Mouse (Mus musculus): ENCODE measurements around the gene Xiap. TPM values are rescaled to one million over a fixed set of nuclear protein-coding genes. Genes with fewer than 3 reads are reported as not detected.

Gene Xiap
- polyA plus RNA-seq, 1 experiment from 2014 or later: 11.3 TPM

DNA sequence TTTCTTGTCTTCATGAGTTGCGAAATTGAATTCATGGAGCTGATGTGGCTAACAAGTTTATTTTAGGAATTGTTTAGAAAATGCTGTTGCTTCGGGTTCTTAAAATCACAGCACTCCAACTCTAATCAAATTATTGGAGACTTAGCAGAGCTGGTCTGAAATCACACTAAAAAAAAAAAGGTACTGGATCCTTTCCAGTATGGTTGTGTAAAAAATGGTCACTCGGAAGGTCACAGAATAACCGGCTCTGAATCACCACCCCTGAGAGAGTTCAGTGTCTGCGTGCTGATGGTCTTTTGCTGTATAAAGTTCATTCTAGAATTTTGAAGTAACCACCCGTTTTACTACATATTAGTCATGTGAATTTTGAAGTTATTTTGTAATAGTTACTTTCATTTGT is 47.7 kb downstream of the Xiap start:
- 0 out of 2 replicates have a peak, but pooled peaks cover 9% of the 10 kb centered on the region for H3K36me3 ChIP-seq
- no peaks in the 10 kb centered on the region for H3K27me3 ChIP-seq (replicated peaks)
- no peak overlapping the region for H3K9ac ChIP-seq (replicated peaks)
- no peaks in the 10 kb centered on the region for H3K4me1 ChIP-seq
- H3K27ac ChIP-seq (replicated peaks): no peak overlapping the region
- no peaks in the 10 kb centered on the region for H3K9me3 ChIP-seq (replicated peaks)
- no peak overlapping the region for H3K4me2 ChIP-seq
- no peak overlapping the region for H3K4me3 ChIP-seq (replicated peaks)
- 90% methylated on average over 6 of the region's 6 CpGs for WGBS
- no peak for ATAC-seq (ENCODE audit: low FRiP score)

DNA sequence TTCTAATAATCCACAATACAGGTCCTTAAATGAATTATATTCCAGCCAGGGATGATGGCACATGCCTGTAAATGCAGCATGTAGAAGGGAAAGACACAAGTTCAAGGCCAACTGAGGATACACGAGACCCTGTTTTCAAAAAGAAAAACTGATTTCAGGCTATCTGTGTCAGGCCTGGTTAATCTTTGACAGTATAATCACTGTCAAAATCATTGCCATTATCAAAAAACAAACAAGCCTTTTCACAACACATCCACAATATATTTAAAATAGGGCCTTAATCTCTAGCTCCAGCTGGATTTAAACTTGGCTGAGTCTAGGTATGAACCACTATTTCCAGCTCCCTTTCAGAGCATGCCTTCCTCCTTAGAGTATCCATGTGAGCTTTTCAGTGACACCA is 51.1 kb downstream of the Xiap start:
- no peak overlapping the region for H3K4me2 ChIP-seq
- no peak overlapping the region for H3K27ac ChIP-seq (replicated peaks)
- no peak for ATAC-seq (ENCODE audit: low FRiP score)
- no peak overlapping the region for H3K9ac ChIP-seq (replicated peaks)
- H3K4me1 ChIP-seq: no peaks in the 10 kb centered on the region
- no peak overlapping the region for H3K4me3 ChIP-seq (replicated peaks)
- H3K27me3 ChIP-seq (replicated peaks): no peaks in the 10 kb centered on the region
- 0 out of 2 replicates have a peak, but pooled peaks cover 9% of the 10 kb centered on the region for H3K36me3 ChIP-seq
- H3K9me3 ChIP-seq (replicated peaks): no peaks in the 10 kb centered on the region
- WGBS: 89% methylated on average over 1 of the region's 1 CpGs

DNA sequence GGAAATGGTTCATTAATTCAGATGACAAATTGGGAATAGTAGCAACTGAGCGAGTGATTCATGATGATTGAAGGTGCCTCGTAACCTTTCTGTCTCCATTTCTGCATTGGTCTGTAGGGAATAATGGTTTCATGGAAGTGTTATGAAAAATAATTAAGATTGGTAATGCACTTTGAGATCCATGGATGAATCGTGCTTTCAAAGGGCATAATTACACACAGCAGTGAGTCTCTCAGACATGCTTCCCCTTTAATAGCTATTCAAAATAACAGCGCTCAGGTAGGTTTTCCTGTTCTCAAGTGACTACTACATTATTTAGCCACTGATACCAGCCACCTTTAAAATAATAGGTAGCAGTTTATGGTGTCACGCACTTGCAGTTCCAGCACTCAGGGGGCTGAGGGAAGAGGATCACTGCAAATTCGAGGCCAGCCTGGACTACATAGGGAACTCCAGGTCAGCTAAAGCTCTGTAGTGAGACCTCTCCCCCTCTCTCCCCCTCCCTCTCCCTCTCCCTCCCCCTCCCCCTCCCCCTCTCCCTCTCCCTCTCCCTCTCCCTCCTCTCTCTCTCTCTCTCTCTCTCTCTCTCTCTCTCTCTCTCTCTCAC is 60.1 kb downstream of the Xiap start:
- 65% methylated on average over 6 of the region's 6 CpGs for WGBS
- no peaks in the 10 kb centered on the region for H3K36me3 ChIP-seq
- H3K4me2 ChIP-seq: no peak overlapping the region
- H3K9me3 ChIP-seq (replicated peaks): no peaks in the 10 kb centered on the region
- no peaks in the 10 kb centered on the region for H3K4me1 ChIP-seq
- no peak overlapping the region for H3K9ac ChIP-seq (replicated peaks)
- H3K27me3 ChIP-seq (replicated peaks): no peaks in the 10 kb centered on the region
- H3K4me3 ChIP-seq (replicated peaks): no peak overlapping the region
- peak; percentile 66; the same call in 1 of the 2 replicates for ATAC-seq (ENCODE audit: low FRiP score)
- no peak overlapping the region for H3K27ac ChIP-seq (replicated peaks)

DNA sequence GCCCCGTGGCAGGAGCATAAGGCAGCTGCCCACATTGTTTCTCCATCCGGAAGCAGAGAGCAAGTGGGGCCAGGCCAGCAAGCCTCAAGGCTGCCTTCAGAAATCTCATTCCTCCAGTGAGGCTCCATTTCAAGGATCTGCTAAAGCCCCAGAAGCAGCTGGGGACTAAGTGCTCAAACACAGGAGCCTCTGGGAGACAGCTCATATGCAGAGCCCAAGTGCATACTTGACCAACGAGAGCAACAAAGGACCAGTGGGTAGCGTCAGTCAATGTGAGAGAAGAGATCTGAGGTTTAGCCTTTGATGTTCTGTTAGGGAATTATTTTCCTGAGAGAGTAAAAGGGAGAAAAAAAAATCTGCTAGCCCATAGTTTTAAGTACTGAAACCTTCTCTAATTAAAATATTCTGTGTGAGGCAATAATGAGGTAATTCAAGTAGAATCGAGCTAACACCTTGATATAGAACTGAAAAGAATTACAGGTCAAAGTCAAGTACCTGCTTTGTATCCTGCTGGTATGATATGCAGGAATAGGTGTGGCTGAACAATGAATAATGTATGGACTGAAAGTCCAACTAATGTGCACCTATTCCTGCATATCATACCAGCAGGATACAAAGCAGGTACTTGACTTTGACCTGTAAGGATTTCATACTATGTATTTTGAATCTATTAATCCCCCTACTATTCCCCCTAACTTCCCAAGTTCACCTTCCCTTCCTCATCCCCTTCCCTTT is 65.7 kb downstream of the Xiap start:
- no peaks in the 10 kb centered on the region for H3K9me3 ChIP-seq (replicated peaks)
- WGBS: 83% methylated on average over 5 of the region's 5 CpGs
- no peak overlapping the region for H3K27ac ChIP-seq (replicated peaks)
- ATAC-seq (ENCODE audit: low FRiP score): no peak
- H3K9ac ChIP-seq (replicated peaks): no peak overlapping the region
- no peaks in the 10 kb centered on the region for H3K4me1 ChIP-seq
- no peak overlapping the region for H3K4me3 ChIP-seq (replicated peaks)
- no peaks in the 10 kb centered on the region for H3K27me3 ChIP-seq (replicated peaks)
- no peaks in the 10 kb centered on the region for H3K36me3 ChIP-seq
- no peak overlapping the region for H3K4me2 ChIP-seq

GRCm38 (mm10) chrX:42139882-42140281 is 80.4 kb downstream of the Xiap start:
- Histone ChIP-seq H3K9ac (replicated peaks) (no peak overlapping the region), H3K4me1 (no peaks in the 10 kb centered on the region), H3K27ac (replicated peaks) (no peak overlapping the region), H3K9me3 (replicated peaks) (no peaks in the 10 kb centered on the region), H3K4me2 (no peak overlapping the region), H3K27me3 (replicated peaks) (no peaks in the 10 kb centered on the region), H3K36me3 (no peaks in the 10 kb centered on the region), H3K4me3 (replicated peaks) (no peak overlapping the region)
- no peak for ATAC-seq (ENCODE audit: low FRiP score)
- WGBS: 68% methylated on average over 9 of the region's 9 CpGs

- Histone ChIP-seq H3K27ac (replicated peaks) (no peak overlapping the region), H3K9me3 (replicated peaks) (no peaks in the 10 kb centered on the region), H3K4me3 (replicated peaks) (no peak overlapping the region), H3K4me2 (no peak overlapping the region), H3K27me3 (replicated peaks) (no peaks in the 10 kb centered on the region), H3K9ac (replicated peaks) (no peak overlapping the region), H3K36me3 (no peaks in the 10 kb centered on the region), H3K4me1 (no peaks in the 10 kb centered on the region)
- ATAC-seq (ENCODE audit: low FRiP score): no peak
- WGBS: 78% methylated on average over 3 of the region's 3 CpGs
These were observed 83.1 kb downstream of the Xiap start for GRCm38 (mm10) chrX:42142620-42143019.

- H3K4me1 ChIP-seq: 0 out of 2 replicates have a peak, but pooled peaks cover 2% of the 10 kb centered on the region
- no peak overlapping the region for H3K9ac ChIP-seq (replicated peaks)
- H3K4me3 ChIP-seq (replicated peaks): no peak overlapping the region
- no peaks in the 10 kb centered on the region for H3K36me3 ChIP-seq
- no peaks in the 10 kb centered on the region for H3K9me3 ChIP-seq (replicated peaks)
- no peak overlapping the region for H3K4me2 ChIP-seq
- no peaks in the 10 kb centered on the region for H3K27me3 ChIP-seq (replicated peaks)
- no peak for ATAC-seq (ENCODE audit: low FRiP score)
- H3K27ac ChIP-seq (replicated peaks): no peak overlapping the region
- 84% methylated on average over 4 of the region's 4 CpGs for WGBS
These were observed 84.5 kb downstream of the Xiap start for GRCm38 (mm10) chrX:42143991-42144390.

- Histone ChIP-seq H3K36me3 (no peaks in the 10 kb centered on the region), H3K4me1 (0 out of 2 replicates have a peak, but pooled peaks cover 2% of the 10 kb centered on the region), H3K4me2 (peak overlapping the region; percentile 55), H3K9me3 (replicated peaks) (no peaks in the 10 kb centered on the region), H3K27ac (replicated peaks) (0 out of 2 replicates have a peak overlapping the region, but pooled peaks have one; percentile 45), H3K27me3 (replicated peaks) (no peaks in the 10 kb centered on the region), H3K9ac (replicated peaks) (no peak overlapping the region), H3K4me3 (replicated peaks) (peak overlapping the region; percentile 55; the same call in 1 of the 2 replicates)
- 49% methylated on average over 5 of the region's 5 CpGs for WGBS
- no peak for ATAC-seq (ENCODE audit: low FRiP score)
These were observed 88.6 kb downstream of the Xiap start for GRCm38 (mm10) chrX:42148016-42148451.

DNA sequence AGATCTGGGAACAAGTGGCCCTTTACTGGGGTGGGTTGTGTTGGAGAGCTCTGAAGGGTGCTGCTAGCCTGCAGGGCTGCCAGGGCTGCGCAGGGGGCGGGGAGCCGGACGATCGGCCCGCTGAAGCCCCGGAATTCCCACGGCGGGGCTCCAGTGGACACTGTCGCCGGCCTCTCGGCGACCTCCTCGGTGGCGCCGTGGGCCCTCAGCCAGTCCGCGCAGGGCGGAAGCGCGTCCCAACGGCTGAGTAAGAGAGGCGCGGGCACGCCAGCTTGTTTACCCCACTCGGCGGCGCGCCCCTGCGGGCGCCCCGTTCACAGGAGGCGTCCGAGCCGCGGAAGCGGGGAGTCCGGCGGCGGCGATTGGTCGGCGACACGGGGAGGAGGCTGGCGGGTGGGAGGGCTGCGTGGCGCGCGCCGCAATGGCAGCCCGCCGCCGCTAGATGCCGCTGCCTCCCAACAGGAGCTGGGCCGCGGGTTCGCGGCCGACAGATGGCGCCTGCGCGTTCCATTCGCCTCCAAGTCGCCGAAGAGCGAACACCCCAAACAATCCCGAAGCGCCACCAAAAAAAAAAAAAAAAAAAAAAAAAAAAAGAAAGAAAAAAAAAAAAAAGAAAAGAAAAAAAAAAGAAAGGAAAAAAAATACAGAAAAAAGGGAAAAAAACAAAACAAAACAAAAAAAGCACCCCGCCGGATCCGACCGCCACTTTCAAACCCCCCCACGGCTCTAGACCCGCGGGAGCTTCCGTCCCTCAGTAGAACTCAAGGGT is 89.5 kb downstream of the Xiap start, which contains the start of gene Stag2:
Gene Stag2 (plus strand): TSS at position 530 of the 769 bp plus-strand sequence.
- WGBS: 15% methylated on average over 54 of the region's 76 CpGs
- Histone ChIP-seq H3K4me1 (0 out of 2 replicates have a peak, but pooled peaks cover 5% of the 10 kb centered on the region), H3K27ac (replicated peaks) (peak within 1 kb of the TSS; percentile 98), H3K36me3 (no peaks in the 10 kb centered on the region), H3K9ac (replicated peaks) (peak within 1 kb of the TSS; percentile 76), H3K4me2 (peak within 1 kb of the TSS; percentile 55), H3K9me3 (replicated peaks) (no peaks in the 10 kb centered on the region), H3K27me3 (replicated peaks) (no peaks in the 10 kb centered on the region), H3K4me3 (replicated peaks) (peak within 1 kb of the TSS; percentile 55)
- ATAC-seq (ENCODE audit: low FRiP score): peak; percentile 78

- H3K4me1 ChIP-seq: 0 out of 2 replicates have a peak, but pooled peaks cover 5% of the 10 kb centered on the region
- H3K27me3 ChIP-seq (replicated peaks): no peaks in the 10 kb centered on the region
- H3K4me3 ChIP-seq (replicated peaks): peak overlapping the region; percentile 55
- H3K36me3 ChIP-seq: no peaks in the 10 kb centered on the region
- H3K4me2 ChIP-seq: peak overlapping the region; percentile 52
- ATAC-seq (ENCODE audit: low FRiP score): peak; percentile 72
- no peaks in the 10 kb centered on the region for H3K9me3 ChIP-seq (replicated peaks)
- H3K9ac ChIP-seq (replicated peaks): peak overlapping the region; percentile 76
- 27% methylated on average over 59 of the region's 71 CpGs for WGBS
- peak overlapping the region; percentile 98 for H3K27ac ChIP-seq (replicated peaks)
These were observed 90.3 kb downstream of the Xiap start for GRCm38 (mm10) chrX:42149557-42150345.

All from neural tube, embryonic 15.5 days (tissue).